12 mouse cellular contexts compared by ENCODE assay signal in genomic region chr11:98395041-98395440, GRCm38 (mm10). TPM values are rescaled to one million over a fixed set of nuclear protein-coding genes. Genes with fewer than 3 reads are reported as not detected.
DNase-seq lines count a peak whose midpoint lies in the region; ATAC-seq and TF ChIP-seq lines count a peak whose summit lies in the region.
"Had no signal": no experiment of that assay in that cellular context is flagged by ENCODE, and none has a peak within 500 bp of the region (broad histone marks: within the 10 kb centered on the region; RNA-seq: fewer than 3 reads in every experiment).

No protein-coding gene starts in this region.

- H3K4me2 ChIP-seq in intestine, postnatal 0 days (replicated peaks; ENCODE audit: low read depth) = no peak overlapping the region
- H3K4me2 ChIP-seq in liver, embryonic 13.5 days = no peak overlapping the region
- H3K4me2 ChIP-seq: limb, embryonic 12.5 days had no signal

- ATAC-seq in erythroid progenitor cell, adult 5-6 weeks (replicated peaks; ENCODE audit: low FRiP score, poor library complexity, severe bottlenecking) = peak; percentile 21
- peak; percentile 90 for ATAC-seq in intestine, postnatal 0 days
- peak; percentile 57 for ATAC-seq in liver, embryonic 13.5 days (ENCODE audit: low read depth)
- no peak for ATAC-seq in CD4-positive, CD25-positive, alpha-beta regulatory T cell, adult 4 months
- ATAC-seq: activated CD4-positive, CD25-positive, alpha-beta regulatory T cell, adult 4 months had no signal

- H3K9me3 ChIP-seq in intestine, postnatal 0 days (ENCODE audit: control insufficient read depth) = no peaks in the 10 kb centered on the region
- H3K9me3 ChIP-seq in liver, embryonic 13.5 days (replicated peaks) = no peaks in the 10 kb centered on the region
- H3K9me3 ChIP-seq: limb, embryonic 12.5 days had no signal

- peaks cover 9% of the 10 kb centered on the region; the same call in 1 of the 2 replicates for H3K4me1 ChIP-seq in intestine, postnatal 0 days (replicated peaks; ENCODE audit: control insufficient read depth, insufficient read depth, low read length)
- H3K4me1 ChIP-seq in liver, embryonic 13.5 days (replicated peaks) = peaks cover 52% of the 10 kb centered on the region

- no peak overlapping the region for H3K4me3 ChIP-seq in gastrocnemius, adult 2 months
- H3K4me3 ChIP-seq in intestine, postnatal 0 days (ENCODE audit: low read depth, low read length) = no peak overlapping the region
- H3K4me3 ChIP-seq in liver, embryonic 13.5 days (replicated peaks) = no peak overlapping the region
- H3K4me3 ChIP-seq: limb, embryonic 12.5 days had no signal

- no peak for TF ChIP-seq CTCF in gastrocnemius, adult 2 months (IDR thresholded peaks at IDR 0.05)
- no peak for TF ChIP-seq CTCF in intestine, postnatal 0 days (IDR thresholded peaks at IDR 0.05; ENCODE audit: low read depth)

- WGBS in intestine, postnatal 0 days = 29% methylated on average over 4 of the region's 4 CpGs
- WGBS in liver, embryonic 13.5 days (ENCODE audit: insufficient replicate concordance) = 16% methylated on average over 4 of the region's 4 CpGs

- H3K36me3 ChIP-seq in intestine, postnatal 0 days (ENCODE audit: control insufficient read depth, insufficient read depth) = peaks cover 7% of the 10 kb centered on the region
- H3K36me3 ChIP-seq in liver, embryonic 13.5 days = 0 out of 2 replicates have a peak, but pooled peaks cover 2% of the 10 kb centered on the region

- no peaks in the 10 kb centered on the region for H3K27me3 ChIP-seq in intestine, postnatal 0 days (replicated peaks; ENCODE audit: control insufficient read depth, insufficient read depth, low read length)
- H3K27me3 ChIP-seq in liver, embryonic 13.5 days = peaks cover 7% of the 10 kb centered on the region; the same call in 1 of the 2 replicates

- DNase-seq in gastrocnemius, adult 2 months = no peak
- DNase-seq in gastrocnemius, postnatal 4 days (ENCODE audit: low spot score in 2 of 2) = no peak
- DNase-seq in liver, embryonic 13.5 days = peak; percentile 34
- DNase-seq in embryo, embryonic 9.5 days (ENCODE audit: extremely low spot score) = no peak
- no peak for DNase-seq in adrenal gland, postnatal 4 days (ENCODE audit: low spot score in 2 of 2)
- DNase-seq: spleen, adult 18-20 months had no signal

- intact Hi-C loops in gastrocnemius, adult 2 months (cut with DNase I) = no loop called here

- H3K9ac ChIP-seq in intestine, postnatal 0 days (ENCODE audit: low read depth, low read length) = no peak overlapping the region
- peak overlapping the region; percentile 30; the same call in 1 of the 2 replicates for H3K9ac ChIP-seq in liver, embryonic 13.5 days
- H3K9ac ChIP-seq: limb, embryonic 12.5 days had no signal

- H3K27ac ChIP-seq in gastrocnemius, adult 2 months = peak overlapping the region; percentile 89
- peak overlapping the region; percentile 83 for H3K27ac ChIP-seq in intestine, postnatal 0 days (ENCODE audit: low read depth, low read length)
- peak overlapping the region; percentile 80 for H3K27ac ChIP-seq in liver, embryonic 13.5 days
- H3K27ac ChIP-seq: limb, embryonic 12.5 days had no signal

RNA-seq across cellular contexts. Expression of gene Pgap3, which starts 5.2 kb away (rescaled TPM):
- 1 to 10 TPM; 2.2 to 3.0 TPM for total RNA-seq in gastrocnemius, adult 2 months (2021)
- 1 to 10 TPM; 4.6 to 5.6 TPM for total RNA-seq in gastrocnemius, postnatal 4 days (2021)
- total RNA-seq in erythroid progenitor cell, adult 5-6 weeks (2015; ENCODE audit: low replicate concordance) = 2.2 and 3.4 TPM in 2 replicates
- total RNA-seq in erythroid progenitor cell, adult 5-6 weeks (2017; ENCODE audit: low replicate concordance) = 1.3 and 2.4 TPM in 2 replicates
- 14.7 and 15.1 TPM in 2 replicates for polyA plus RNA-seq in intestine, postnatal 0 days (2015; fragmentation: Nextera tagmentation; extraction: Ambion mirVana)
- polyA plus RNA-seq in liver, embryonic 13.5 days (2015; fragmentation: Nextera tagmentation; extraction: Ambion mirVana) = 3.1 and 3.8 TPM in 2 replicates
- total RNA-seq in adrenal gland, postnatal 4 days (2021) = 10 to 100 TPM in 1 of 2 experiments, 1 to 10 TPM in 1; 9.7 to 11.0 TPM
- polyA plus RNA-seq in CD4-positive, CD25-positive, alpha-beta regulatory T cell, adult 4 months (2017; shearing (Covaris generic)) = 10 to 100 TPM in 1 of 2 experiments, 1 to 10 TPM in 1; 6.7 to 11.6 TPM

RNA-seq across cellular contexts. Expression of gene Pnmt, which starts 8.8 kb away (rescaled TPM):
- total RNA-seq in gastrocnemius, adult 2 months (2021) = 1 to 10 TPM; 1.8 to 5.9 TPM
- under 1 TPM in 1 of 2 experiments, not detected in 1; 0.71 TPM for total RNA-seq in gastrocnemius, postnatal 4 days (2021)
- not detected in 2 replicates for total RNA-seq in erythroid progenitor cell, adult 5-6 weeks (2015; ENCODE audit: low replicate concordance)
- not detected in 2 replicates for total RNA-seq in erythroid progenitor cell, adult 5-6 weeks (2017; ENCODE audit: low replicate concordance)
- not detected in 2 replicates for polyA plus RNA-seq in intestine, postnatal 0 days (2015; fragmentation: Nextera tagmentation; extraction: Ambion mirVana)
- not detected in 2 replicates for polyA plus RNA-seq in liver, embryonic 13.5 days (2015; fragmentation: Nextera tagmentation; extraction: Ambion mirVana)
- total RNA-seq in adrenal gland, postnatal 4 days (2021) = 100 to 1,000 TPM; 686 to 903 TPM
- polyA plus RNA-seq in CD4-positive, CD25-positive, alpha-beta regulatory T cell, adult 4 months (2017; shearing (Covaris generic)) = not detected
- total RNA-seq: hematopoietic stem cell, adult 5-6 weeks had no signal
- polyA plus RNA-seq: activated CD4-positive, CD25-positive, alpha-beta regulatory T cell, adult 4 months had no signal

RNA-seq across cellular contexts. Expression of gene Tcap, which starts 11.4 kb away (rescaled TPM):
- 1,000 to 10,000 TPM; 3,050 to 3,067 TPM for total RNA-seq in gastrocnemius, adult 2 months (2021)
- total RNA-seq in gastrocnemius, postnatal 4 days (2021) = 100 to 1,000 TPM; 447 to 769 TPM
- total RNA-seq in erythroid progenitor cell, adult 5-6 weeks (2015; ENCODE audit: low replicate concordance) = not detected in 2 replicates
- not detected in 2 replicates for total RNA-seq in erythroid progenitor cell, adult 5-6 weeks (2017; ENCODE audit: low replicate concordance)
- polyA plus RNA-seq in intestine, postnatal 0 days (2015; fragmentation: Nextera tagmentation; extraction: Ambion mirVana) = 0.44 and 0.69 TPM in 2 replicates
- 0.15 and 0.59 TPM in 2 replicates for polyA plus RNA-seq in liver, embryonic 13.5 days (2015; fragmentation: Nextera tagmentation; extraction: Ambion mirVana)
- 10 to 100 TPM in 1 of 2 experiments, 1 to 10 TPM in 1; 8.6 to 16.7 TPM for total RNA-seq in adrenal gland, postnatal 4 days (2021)
- not detected for polyA plus RNA-seq in CD4-positive, CD25-positive, alpha-beta regulatory T cell, adult 4 months (2017; shearing (Covaris generic))
- total RNA-seq: hematopoietic stem cell, adult 5-6 weeks had no signal
- polyA plus RNA-seq: activated CD4-positive, CD25-positive, alpha-beta regulatory T cell, adult 4 months had no signal

RNA-seq across cellular contexts. Expression of gene Erbb2, which starts 17.2 kb away (rescaled TPM):
- 1 to 10 TPM; 1.6 to 1.9 TPM for total RNA-seq in gastrocnemius, adult 2 months (2021)
- total RNA-seq in gastrocnemius, postnatal 4 days (2021) = 10 to 100 TPM; 19.6 to 23.5 TPM
- not detected in 2 replicates for total RNA-seq in erythroid progenitor cell, adult 5-6 weeks (2015; ENCODE audit: low replicate concordance)
- total RNA-seq in erythroid progenitor cell, adult 5-6 weeks (2017; ENCODE audit: low replicate concordance) = 0.39 TPM in 1 of 2 replicates, not detected in the other
- polyA plus RNA-seq in intestine, postnatal 0 days (2015; fragmentation: Nextera tagmentation; extraction: Ambion mirVana) = 19.4 and 20.7 TPM in 2 replicates
- polyA plus RNA-seq in liver, embryonic 13.5 days (2015; fragmentation: Nextera tagmentation; extraction: Ambion mirVana) = 2.2 and 2.6 TPM in 2 replicates
- total RNA-seq in adrenal gland, postnatal 4 days (2021) = 10 to 100 TPM; 10.8 to 19.4 TPM
- polyA plus RNA-seq in CD4-positive, CD25-positive, alpha-beta regulatory T cell, adult 4 months (2017; shearing (Covaris generic)) = under 1 TPM; 0.07 to 0.23 TPM
- total RNA-seq: hematopoietic stem cell, adult 5-6 weeks had no signal

RNA-seq across cellular contexts. Expression of gene Stard3, which starts 36.9 kb away (rescaled TPM):
- total RNA-seq in gastrocnemius, adult 2 months (2021) = 10 to 100 TPM; 11.8 to 12.1 TPM
- total RNA-seq in gastrocnemius, postnatal 4 days (2021) = 10 to 100 TPM; 14.1 to 16.9 TPM
- 4.6 and 8.3 TPM in 2 replicates for total RNA-seq in erythroid progenitor cell, adult 5-6 weeks (2015; ENCODE audit: low replicate concordance)
- 5.6 and 7.6 TPM in 2 replicates for total RNA-seq in erythroid progenitor cell, adult 5-6 weeks (2017; ENCODE audit: low replicate concordance)
- 29.0 and 30.1 TPM in 2 replicates for polyA plus RNA-seq in intestine, postnatal 0 days (2015; fragmentation: Nextera tagmentation; extraction: Ambion mirVana)
- polyA plus RNA-seq in liver, embryonic 13.5 days (2015; fragmentation: Nextera tagmentation; extraction: Ambion mirVana) = 14.1 and 15.7 TPM in 2 replicates
- total RNA-seq in adrenal gland, postnatal 4 days (2021) = 10 to 100 TPM; 30.3 to 30.9 TPM
- 10 to 100 TPM; 41.2 to 63.9 TPM for polyA plus RNA-seq in CD4-positive, CD25-positive, alpha-beta regulatory T cell, adult 4 months (2017; shearing (Covaris generic))

Comparison
In these comparisons a context has a peak if more than half of its experiments do, and no peak if none do; other contexts are left out.
1. RNA of gene Pnmt, which starts 8.8 kb away (total RNA-seq): 686 to 903 TPM in adrenal gland, postnatal 4 days; 1.8 to 5.9 TPM in gastrocnemius, adult 2 months, 0.71 TPM in gastrocnemius, postnatal 4 days and not detected in erythroid progenitor cell, adult 5-6 weeks; every median in the first group is over 10 times any median in the second.
2. RNA of gene Tcap, which starts 11.4 kb away (total RNA-seq): 3,050 to 3,067 TPM in gastrocnemius, adult 2 months and 447 to 769 TPM in gastrocnemius, postnatal 4 days; 8.6 to 16.7 TPM in adrenal gland, postnatal 4 days and not detected in erythroid progenitor cell, adult 5-6 weeks; every median in the first group is over 10 times any median in the second.
3. Peak in every context shown above with its lines, with median percentiles within 50 percentile points of each other: H3K27ac ChIP-seq.